Mouse (Mus musculus): ENCODE results near the gene Prkcz.
A peak's percentile ranks its signal among the peaks of the same experiment; 100 is the strongest.
"Not testable (repeated sequence)": the region's sequence is repeated elsewhere in the genome, so short reads cannot be mapped to it uniquely, and the experiment has no call there.

Prkcz gene

DNA sequence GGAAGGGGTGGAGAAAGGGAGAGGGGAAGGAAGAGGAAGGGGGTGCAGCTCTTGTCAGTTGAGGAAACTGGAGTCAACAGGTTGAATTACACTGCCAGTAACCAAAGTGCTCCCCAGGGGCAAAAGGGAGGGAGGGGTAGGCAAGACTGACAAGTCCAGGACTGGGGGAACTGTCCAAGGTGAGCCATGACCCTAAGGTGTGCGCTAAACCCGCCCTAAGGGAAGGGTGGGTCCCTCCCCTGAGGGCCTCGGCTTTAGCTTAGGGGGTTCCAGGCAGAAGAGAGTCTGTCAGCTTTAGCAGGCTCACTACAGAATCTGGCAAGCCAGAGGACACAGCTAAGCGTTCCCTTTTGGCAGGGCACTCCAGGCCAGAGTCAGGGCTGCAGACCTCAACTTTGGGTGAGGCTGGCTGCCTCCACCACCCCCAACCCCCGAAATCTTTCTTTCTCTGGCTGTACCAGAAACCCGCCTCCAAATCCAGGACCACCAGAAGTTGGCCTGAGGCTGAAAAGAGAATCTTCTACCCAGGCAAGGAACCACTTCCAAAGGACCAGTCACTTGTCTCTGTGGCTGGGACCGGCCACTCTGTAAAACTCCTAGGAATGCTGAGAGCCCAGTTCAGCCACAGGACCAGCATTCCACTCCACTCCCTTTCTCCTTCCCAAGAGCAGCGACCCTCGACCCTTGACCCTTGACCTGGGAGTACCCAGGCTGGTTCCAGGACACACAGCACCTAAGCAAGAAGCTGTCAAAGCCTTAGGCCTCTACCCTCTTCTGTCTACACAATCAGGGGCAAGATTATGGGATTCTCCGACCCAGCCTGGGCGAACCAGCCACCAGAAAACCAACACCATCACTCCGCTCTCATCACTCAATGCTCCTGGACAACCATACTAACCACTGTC, 1.3 kb downstream of the Prkcz start:
- DNase-seq (ENCODE audit: low spot score in 2 of 2), result no peak

- no peak for DNase-seq (ENCODE audit: low spot score in 2 of 2)
Observed at GRCm38 (mm10) chr4:155357601-155358000, 3.6 kb downstream of the Prkcz start.

DNA sequence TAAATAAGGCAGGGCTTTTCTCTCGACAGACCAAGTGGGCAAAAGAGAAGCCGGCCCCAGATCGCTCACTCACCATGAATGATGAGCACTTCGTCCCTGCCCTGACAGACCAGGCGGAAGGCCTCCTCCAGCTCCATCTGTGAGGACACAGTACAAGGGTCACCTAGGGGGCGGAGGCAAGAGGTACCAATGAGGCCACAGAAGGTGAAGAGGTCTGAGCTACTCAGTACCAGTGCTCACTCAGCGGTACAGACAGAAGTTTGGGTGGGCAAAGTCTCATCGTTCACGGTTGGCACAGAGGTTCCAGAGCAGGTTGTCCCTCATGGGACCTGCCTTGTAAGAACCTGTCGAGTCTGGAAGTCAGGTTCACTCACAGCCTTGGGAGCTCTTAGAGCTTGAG, 4.8 kb downstream of the Prkcz start:
- no peak for DNase-seq (ENCODE audit: low spot score in 2 of 2)

GRCm38 (mm10) chr4:155354546-155354945, 6.6 kb downstream of the Prkcz start:
- DNase-seq (ENCODE audit: low spot score in 2 of 2), result no peak

GRCm38 (mm10) chr4:155354035-155354434, 7.1 kb downstream of the Prkcz start:
- no peak for DNase-seq (ENCODE audit: low spot score in 2 of 2)

DNA sequence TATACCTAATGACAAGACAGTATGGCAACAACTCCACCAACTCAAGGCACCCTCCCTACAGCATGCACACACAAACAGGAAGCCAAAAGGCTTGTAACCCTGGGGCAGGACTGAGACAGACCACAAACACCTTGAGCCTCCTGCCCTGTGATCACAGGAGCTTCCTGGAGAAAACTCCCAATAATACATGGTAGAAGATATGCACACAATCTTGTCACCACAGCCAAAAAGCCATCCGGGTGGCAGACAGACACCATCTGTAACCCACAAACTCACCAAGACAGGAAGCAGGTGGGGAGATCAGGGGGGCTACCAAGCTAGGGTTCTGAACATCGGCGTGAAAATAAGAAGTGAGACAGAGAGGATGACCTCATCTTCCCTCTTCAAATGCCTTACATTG, 8.6 kb downstream of the Prkcz start:
- no peak for DNase-seq (ENCODE audit: low spot score in 2 of 2)

- no peak for DNase-seq (ENCODE audit: low spot score in 2 of 2)
Observed at GRCm38 (mm10) chr4:155346350-155346749, 14.8 kb downstream of the Prkcz start.

GRCm38 (mm10) chr4:155345608-155345953, 15.6 kb downstream of the Prkcz start:
- no peak for DNase-seq (ENCODE audit: low spot score in 2 of 2)

GRCm38 (mm10) chr4:155344716-155345607, 16.2 kb downstream of the Prkcz start:
- no peak for DNase-seq (ENCODE audit: low spot score in 2 of 2)

- DNase-seq (ENCODE audit: low spot score in 2 of 2), result no peak
Observed at GRCm38 (mm10) chr4:155344299-155344600, 16.9 kb downstream of the Prkcz start.

DNA sequence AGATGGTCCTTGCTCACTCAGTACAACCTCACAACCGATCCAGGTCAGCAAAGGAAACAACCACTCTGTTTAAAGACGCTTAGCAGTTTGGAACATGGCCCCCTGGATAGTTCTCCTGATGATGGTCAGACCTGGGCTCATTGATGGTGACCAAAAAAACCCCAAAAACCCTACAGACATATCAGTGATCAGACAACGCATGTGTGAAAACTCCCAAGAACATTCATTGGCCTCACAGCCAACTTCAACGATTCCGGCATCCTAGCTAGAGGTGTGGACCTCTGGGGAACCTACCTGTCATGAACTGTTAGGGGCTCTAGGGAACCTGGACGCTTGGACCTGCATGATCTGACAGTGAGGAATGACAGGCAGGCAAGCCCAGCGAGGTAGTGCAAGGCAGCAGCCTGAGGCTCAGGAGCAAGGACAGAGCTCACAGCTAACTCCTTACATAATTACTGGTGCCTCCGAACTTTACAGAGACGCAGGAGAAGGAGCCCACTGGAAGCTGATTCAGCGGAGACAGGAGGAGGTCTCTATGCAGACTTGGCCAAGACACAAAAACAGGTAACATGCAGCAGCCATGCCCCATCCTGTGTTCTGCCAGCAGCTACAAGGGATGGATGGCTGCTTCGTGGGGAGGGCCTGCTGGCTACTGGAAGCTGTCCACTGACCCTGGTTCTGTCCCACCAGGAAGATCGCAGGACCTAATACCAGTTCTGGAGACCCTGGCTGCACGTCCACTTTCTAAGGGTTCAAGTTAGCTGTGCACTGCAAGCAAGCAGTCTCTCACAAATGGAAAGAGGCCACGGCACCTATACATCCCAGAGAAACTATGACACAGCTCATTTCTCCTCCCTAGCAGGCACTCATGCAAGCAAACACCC, 17.5 kb downstream of the Prkcz start:
- DNase-seq (ENCODE audit: low spot score in 2 of 2), result no peak

DNA sequence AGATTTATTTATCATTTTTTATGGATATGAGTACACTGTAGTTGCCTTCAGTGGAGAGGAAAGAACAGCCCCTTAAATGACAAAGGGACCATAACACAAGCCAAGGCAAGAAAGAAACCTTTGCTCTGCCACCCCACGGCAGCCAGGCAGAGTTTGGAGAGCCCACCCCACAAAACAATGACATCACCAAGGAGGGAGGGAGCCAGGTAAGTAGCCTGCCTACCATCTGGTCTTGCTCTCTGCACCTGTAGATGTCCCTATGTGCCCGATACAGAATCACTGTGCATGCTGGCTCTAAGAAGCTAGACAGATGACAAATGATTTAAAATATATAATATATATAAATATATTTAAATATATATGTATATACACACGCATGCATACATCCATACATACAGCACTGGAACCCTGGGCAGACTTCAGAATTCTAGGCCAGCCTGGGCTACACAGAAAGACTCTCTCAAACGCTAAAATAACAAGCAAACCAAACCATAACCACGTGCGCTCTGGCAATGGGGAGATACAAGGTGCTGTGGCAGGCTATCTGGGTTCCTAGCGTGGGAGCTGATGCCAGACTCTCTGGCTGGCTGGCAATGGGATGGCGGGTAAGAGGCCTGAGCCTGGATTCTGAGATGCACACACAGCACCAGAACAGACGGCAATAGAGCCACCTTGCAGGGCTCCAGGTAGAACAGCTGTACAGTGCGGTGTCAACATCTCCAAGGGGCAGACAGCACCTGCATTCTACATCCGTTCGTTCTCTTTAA, 24.7 kb downstream of the Prkcz start:
- no peak for DNase-seq (ENCODE audit: low spot score in 2 of 2)

- DNase-seq (ENCODE audit: low spot score in 2 of 2), result no peak
Observed at GRCm38 (mm10) chr4:155332253-155332652, 28.9 kb downstream of the Prkcz start.

DNA sequence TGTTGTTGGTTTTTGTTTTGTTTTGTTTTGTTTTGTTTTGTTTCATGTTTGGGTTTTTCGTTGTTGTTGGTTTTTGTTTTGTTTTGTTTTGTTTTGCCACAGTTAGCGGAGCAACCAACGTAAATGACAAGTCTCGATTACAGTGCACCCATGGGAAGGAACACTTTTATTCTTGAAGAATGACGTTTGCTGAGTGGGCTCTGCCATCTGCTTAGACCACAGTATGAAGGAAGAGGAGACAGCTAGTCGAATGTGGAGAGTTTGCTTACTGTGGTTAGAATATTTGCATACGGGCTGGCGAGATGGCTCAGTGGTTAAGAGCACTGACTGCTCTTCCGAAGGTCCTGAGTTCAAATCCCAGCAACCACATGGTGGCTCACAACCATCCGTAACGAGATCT, 32.8 kb downstream of the Prkcz start:
- DNase-seq (ENCODE audit: low spot score in 2 of 2), result not testable (repeated sequence)

DNA sequence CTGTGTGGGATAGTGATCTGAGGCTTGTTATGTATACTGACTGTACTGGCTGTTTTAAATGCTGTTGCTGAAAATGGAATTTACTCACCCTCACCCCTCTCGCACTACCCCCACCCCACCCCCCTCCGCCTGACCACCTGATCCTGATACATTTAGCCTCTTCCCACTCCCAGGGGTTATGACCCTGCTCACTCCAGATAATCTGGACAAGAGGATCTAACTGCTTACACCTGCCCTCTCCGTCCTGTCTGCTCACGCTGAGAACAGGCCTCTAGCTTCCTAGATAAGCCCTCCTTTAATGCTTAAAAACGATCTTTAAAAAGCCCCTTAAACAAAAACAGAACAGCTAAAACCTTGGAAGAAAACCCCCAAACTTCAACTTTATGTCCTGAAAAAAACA, 35.4 kb downstream of the Prkcz start:
- DNase-seq (ENCODE audit: low spot score in 2 of 2), result no peak

DNA sequence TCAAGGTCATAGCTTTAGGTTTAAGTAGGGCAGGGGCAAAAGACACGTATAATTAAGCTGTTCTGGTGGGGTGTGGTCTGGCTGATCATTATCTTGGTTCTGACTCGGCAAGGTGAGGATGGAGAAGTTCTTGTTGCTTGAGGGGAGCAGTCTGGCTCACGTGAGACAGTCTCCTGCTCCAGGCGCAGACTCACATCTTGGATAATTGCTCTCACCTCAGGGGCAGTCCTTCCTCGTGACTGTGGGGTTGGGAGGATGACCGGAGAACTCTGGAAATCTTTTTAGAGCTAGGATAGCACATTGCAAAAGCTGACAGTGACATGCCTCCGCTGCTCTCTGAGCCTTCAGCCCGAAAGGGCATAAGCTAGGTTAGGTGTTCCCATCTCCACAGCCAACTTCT, 36.6 kb downstream of the Prkcz start:
- no peak for DNase-seq (ENCODE audit: low spot score in 2 of 2)

DNA sequence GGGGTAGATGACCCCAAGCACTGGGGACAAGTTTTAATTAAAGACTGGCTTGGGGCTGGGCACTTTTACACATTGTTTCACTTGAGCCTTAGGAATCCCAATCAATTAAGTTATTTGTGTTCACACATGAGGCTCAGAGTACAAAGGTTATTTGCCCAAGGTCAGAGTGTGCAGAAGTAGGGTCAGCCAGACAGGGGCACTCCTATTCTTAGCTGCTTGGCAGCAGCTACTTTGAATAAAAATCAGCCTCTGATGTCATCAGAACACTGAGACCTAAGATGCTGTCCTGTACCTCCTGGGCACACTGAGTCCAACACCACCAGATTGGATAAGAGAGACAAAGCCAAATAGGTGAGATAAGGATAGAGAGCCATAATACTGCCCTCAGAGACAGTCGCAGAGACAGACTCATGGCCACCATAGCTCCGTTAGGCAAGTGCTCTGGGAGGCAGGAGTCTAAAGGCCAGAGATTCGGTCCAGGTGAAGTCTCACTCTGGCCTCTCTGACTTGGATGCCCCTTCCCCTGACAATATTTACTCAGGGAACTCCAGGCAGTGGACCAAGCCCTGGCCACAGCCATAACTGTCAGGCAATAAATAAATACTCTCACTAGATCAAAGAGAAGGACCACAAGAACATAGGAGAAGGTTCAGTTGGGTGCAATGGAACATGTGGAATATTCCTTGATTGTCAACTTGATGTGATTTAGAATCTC, 37.9 kb downstream of the Prkcz start:
- DNase-seq (ENCODE audit: low spot score in 2 of 2), result no peak

- DNase-seq (ENCODE audit: low spot score in 2 of 2), result peak in 1 of 2 experiments; percentile 62
Observed at GRCm38 (mm10) chr4:155320281-155321244, 40.6 kb downstream of the Prkcz start.

GRCm38 (mm10) chr4:155318266-155318665, 42.9 kb downstream of the Prkcz start:
- peak in 1 of 2 experiments; percentile 25 for DNase-seq (ENCODE audit: low spot score in 2 of 2)
